Mouse (Mus musculus): Measurements from ENCODE around the gene Ubald1. TPM values are rescaled to one million over a fixed set of nuclear protein-coding genes. Genes with fewer than 3 reads are reported as not detected.

Ubald1 gene
- total and polyA plus RNA-seq, 2 experiments from 2014 or later: 18.3 to 27.6 TPM

GRCm38 (mm10) chr16:4916608-4917007 lies 36.5 kb upstream of the Ubald1 start:
- H3K4me3 ChIP-seq (ENCODE audit: low read depth, low read length): no peak overlapping the region
- DNase-seq (ENCODE audit: low spot score) (no peak), ATAC-seq (ENCODE audit: insufficient read depth, low read depth) (no peak)
- WGBS: 84% methylated on average over 2 of the region's 2 CpGs
- peaks cover 4% of the 10 kb centered on the region; the same call in 1 of the 2 replicates for H3K4me1 ChIP-seq (ENCODE audit: control insufficient read depth, insufficient read depth)
- no peak for TF ChIP-seq CTCF (IDR thresholded peaks at IDR 0.05; ENCODE audit: low read depth)
- TF ChIP-seq EP300 (IDR thresholded peaks at IDR 0.05; ENCODE audit: low read depth): no peak
- no peaks in the 10 kb centered on the region for H3K27me3 ChIP-seq (ENCODE audit: control insufficient read depth, insufficient read depth, low read length)
- no peak overlapping the region for H3K27ac ChIP-seq (ENCODE audit: low read depth)
- no peaks in the 10 kb centered on the region for H3K9me3 ChIP-seq (replicated peaks; ENCODE audit: control insufficient read depth, low read length)
- peaks cover 63% of the 10 kb centered on the region for H3K36me3 ChIP-seq (replicated peaks; ENCODE audit: control insufficient read depth, insufficient read depth, low read length)
- no peak overlapping the region for H3K9ac ChIP-seq (replicated peaks; ENCODE audit: low read depth, low read length)
- no peak overlapping the region for H3K4me2 ChIP-seq (ENCODE audit: low read depth, low read length)

- TF ChIP-seq CTCF (IDR thresholded peaks at IDR 0.05; ENCODE audit: low read depth) (no peak), EP300 (IDR thresholded peaks at IDR 0.05; ENCODE audit: low read depth) (no peak)
- Histone ChIP-seq H3K27ac (ENCODE audit: low read depth) (no peak overlapping the region), H3K9ac (replicated peaks; ENCODE audit: low read depth, low read length) (no peak overlapping the region), H3K4me3 (ENCODE audit: low read depth, low read length) (no peak overlapping the region), H3K4me2 (ENCODE audit: low read depth, low read length) (no peak overlapping the region), H3K36me3 (replicated peaks; ENCODE audit: control insufficient read depth, insufficient read depth, low read length) (peaks cover 67% of the 10 kb centered on the region), H3K9me3 (replicated peaks; ENCODE audit: control insufficient read depth, low read length) (no peaks in the 10 kb centered on the region), H3K27me3 (ENCODE audit: control insufficient read depth, insufficient read depth, low read length) (no peaks in the 10 kb centered on the region), H3K4me1 (ENCODE audit: control insufficient read depth, insufficient read depth) (peaks cover 4% of the 10 kb centered on the region; the same call in 1 of the 2 replicates)
- ATAC-seq (ENCODE audit: insufficient read depth, low read depth) (no peak), DNase-seq (ENCODE audit: low spot score) (no peak)
- WGBS: 25% methylated on average over 3 of the region's 3 CpGs
These were observed 35.8 kb upstream of the Ubald1 start for GRCm38 (mm10) chr16:4915931-4916330.

- Histone ChIP-seq H3K4me2 (ENCODE audit: low read depth, low read length) (peak overlapping the region; percentile 21; the same call in 1 of the 2 replicates), H3K36me3 (replicated peaks; ENCODE audit: control insufficient read depth, insufficient read depth, low read length) (peaks cover 76% of the 10 kb centered on the region), H3K4me3 (ENCODE audit: low read depth, low read length) (no peak overlapping the region), H3K27ac (ENCODE audit: low read depth) (peak overlapping the region; percentile 90), H3K9me3 (replicated peaks; ENCODE audit: control insufficient read depth, low read length) (no peaks in the 10 kb centered on the region), H3K27me3 (ENCODE audit: control insufficient read depth, insufficient read depth, low read length) (no peaks in the 10 kb centered on the region), H3K9ac (replicated peaks; ENCODE audit: low read depth, low read length) (no peak overlapping the region), H3K4me1 (ENCODE audit: control insufficient read depth, insufficient read depth) (peaks cover 4% of the 10 kb centered on the region; the same call in 1 of the 2 replicates)
- DNase-seq (ENCODE audit: low spot score): peak; percentile 83
- whole genome bisulfite sequencing: 28% methylated on average over 12 of the region's 12 CpGs
- TF ChIP-seq EP300 (IDR thresholded peaks at IDR 0.05; ENCODE audit: low read depth) (no peak), CTCF (IDR thresholded peaks at IDR 0.05; ENCODE audit: low read depth) (peak; percentile 97)
- ATAC-seq (ENCODE audit: insufficient read depth, low read depth): peak; percentile 72
These were observed 33.9 kb upstream of the Ubald1 start for GRCm38 (mm10) chr16:4913783-4914735.

- ATAC-seq (ENCODE audit: insufficient read depth, low read depth) (peak; percentile 25; the same call in 1 of the 2 replicates), DNase-seq (ENCODE audit: low spot score) (peak; percentile 51)
- no peaks in the 10 kb centered on the region for H3K9me3 ChIP-seq (replicated peaks; ENCODE audit: control insufficient read depth, low read length)
- peak overlapping the region; percentile 90 for H3K27ac ChIP-seq (ENCODE audit: low read depth)
- H3K4me3 ChIP-seq (ENCODE audit: low read depth, low read length): no peak overlapping the region
- peaks cover 4% of the 10 kb centered on the region; the same call in 1 of the 2 replicates for H3K4me1 ChIP-seq (ENCODE audit: control insufficient read depth, insufficient read depth)
- H3K4me2 ChIP-seq (ENCODE audit: low read depth, low read length): peak overlapping the region; percentile 21; the same call in 1 of the 2 replicates
- H3K27me3 ChIP-seq (ENCODE audit: control insufficient read depth, insufficient read depth, low read length): no peaks in the 10 kb centered on the region
- TF ChIP-seq CTCF (IDR thresholded peaks at IDR 0.05; ENCODE audit: low read depth) (no peak), EP300 (IDR thresholded peaks at IDR 0.05; ENCODE audit: low read depth) (peak; percentile 26; the same call in 1 of the 2 replicates)
- no peak overlapping the region for H3K9ac ChIP-seq (replicated peaks; ENCODE audit: low read depth, low read length)
- 51% methylated on average over 11 of the region's 11 CpGs for WGBS
- H3K36me3 ChIP-seq (replicated peaks; ENCODE audit: control insufficient read depth, insufficient read depth, low read length): peaks cover 76% of the 10 kb centered on the region
These were observed 33.0 kb upstream of the Ubald1 start for GRCm38 (mm10) chr16:4912907-4913782.

GRCm38 (mm10) chr16:4912074-4912648 lies 32.0 kb upstream of the Ubald1 start:
- no peak overlapping the region for H3K9ac ChIP-seq (replicated peaks; ENCODE audit: low read depth, low read length)
- H3K4me3 ChIP-seq (ENCODE audit: low read depth, low read length): no peak overlapping the region
- peaks cover 81% of the 10 kb centered on the region for H3K36me3 ChIP-seq (replicated peaks; ENCODE audit: control insufficient read depth, insufficient read depth, low read length)
- WGBS: 75% methylated on average over 10 of the region's 10 CpGs
- no peaks in the 10 kb centered on the region for H3K27me3 ChIP-seq (ENCODE audit: control insufficient read depth, insufficient read depth, low read length)
- no peaks in the 10 kb centered on the region for H3K9me3 ChIP-seq (replicated peaks; ENCODE audit: control insufficient read depth, low read length)
- peaks cover 4% of the 10 kb centered on the region; the same call in 1 of the 2 replicates for H3K4me1 ChIP-seq (ENCODE audit: control insufficient read depth, insufficient read depth)
- H3K4me2 ChIP-seq (ENCODE audit: low read depth, low read length): no peak overlapping the region
- no peak for TF ChIP-seq CTCF (IDR thresholded peaks at IDR 0.05; ENCODE audit: low read depth)
- TF ChIP-seq EP300 (IDR thresholded peaks at IDR 0.05; ENCODE audit: low read depth): no peak
- no peak for ATAC-seq (ENCODE audit: insufficient read depth, low read depth)
- peak overlapping the region; percentile 90 for H3K27ac ChIP-seq (ENCODE audit: low read depth)
- DNase-seq (ENCODE audit: low spot score): no peak

Measured in heart, postnatal 0 days (tissue).